Mouse (Mus musculus) small intestine, adult 2 months (tissue): ENCODE data around the gene Espn.

Source experiments
- CTCF ChIP-seq: fragments of 200-500 bp; IDR thresholded peaks from 2 replicates; pipeline ENCODE4 v1.5.1; 2012; ENCODE audit warnings: low read depth, mild to moderate bottlenecking, control low read depth, inconsistent platforms, low read length, moderate library complexity, mixed read lengths; ENCODE audit not compliant: insufficient replicate concordance, insufficient read length; ENCODE audit errors: extremely low read depth
- POLR2A ChIP-seq: fragments of 200-500 bp; IDR thresholded peaks from 2 replicates; pipeline ENCODE4 v1.6.1; 2012; ENCODE audit warnings: low read depth, mild to moderate bottlenecking, control low read depth, inconsistent platforms, low read length, moderate library complexity

DNA sequence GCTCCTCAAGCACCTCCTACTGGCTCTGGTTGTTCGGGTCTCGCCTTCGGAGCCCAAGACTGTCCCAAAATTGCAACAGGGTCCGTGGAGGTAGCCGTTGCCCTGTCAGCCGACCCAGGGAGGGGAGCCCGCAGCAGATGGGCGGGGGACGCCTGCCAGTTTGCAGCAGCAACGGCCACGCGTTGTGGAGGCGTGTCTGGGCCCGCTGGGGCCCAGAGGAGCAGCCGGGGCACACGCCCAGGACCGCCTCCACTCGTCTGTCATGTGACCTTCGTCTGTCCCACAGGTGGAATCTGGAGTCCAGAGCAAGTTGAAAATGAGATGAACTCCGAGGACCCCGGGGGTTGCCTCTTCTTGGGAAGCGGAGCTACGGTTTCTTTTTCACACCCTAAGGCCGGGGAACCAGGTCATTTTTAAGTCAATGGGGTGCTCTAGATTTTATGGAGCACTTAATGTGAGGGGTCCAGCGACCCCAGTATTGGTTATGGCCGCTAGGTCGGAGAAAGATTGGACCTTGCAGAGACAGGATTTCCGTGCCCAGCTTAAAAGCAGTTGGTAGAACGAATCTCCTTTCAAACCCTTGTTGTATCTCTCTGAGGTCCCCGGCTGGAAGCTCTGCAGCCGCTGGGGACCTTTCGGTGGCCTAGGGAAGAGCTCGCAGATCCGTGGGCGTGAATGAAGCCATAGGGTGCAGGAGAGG, 6.6 kb upstream of the Espn start, which contains the start of gene Hes2:
- TF ChIP-seq POLR2A = 0 out of 2 replicates have a peak, but pooled peaks have one; percentile 4
- no peak for TF ChIP-seq CTCF
